Mouse (Mus musculus) lung, postnatal 10 days (tissue): ENCODE results near the gene Thrb.
A peak's percentile ranks its signal among the peaks of the same experiment; 100 is the strongest.
"Not testable (repeated sequence)": the region's sequence is repeated elsewhere in the genome, so short reads cannot be mapped to it uniquely, and the experiment has no call there.

Experiments used
- DNase-seq: peaks from one replicate; pipeline ENCODE4 v3.0.0; 2021

The Thrb gene

DNA sequence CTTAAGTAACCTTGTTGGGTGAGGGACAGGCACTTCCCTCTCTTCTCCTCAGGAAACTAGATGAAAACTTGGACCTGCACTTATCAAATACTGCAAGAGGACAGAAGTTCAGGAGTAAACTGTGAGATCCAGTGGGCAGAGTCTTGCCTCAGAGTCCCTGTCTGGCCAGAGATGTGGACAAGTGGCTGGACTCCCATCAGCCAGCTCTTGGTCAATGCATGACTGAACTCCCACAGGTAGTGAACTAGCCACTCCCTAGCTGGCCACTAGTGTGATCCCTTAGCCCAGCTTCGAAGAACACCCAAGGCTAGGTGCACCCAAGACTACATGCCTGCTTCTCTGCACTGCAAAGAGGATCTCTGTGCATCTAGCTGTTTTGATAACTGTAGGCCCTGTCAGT lies 234.7 kb downstream of the Thrb start:
- no peak for DNase-seq

GRCm38 (mm10) chr14:17899733-17900413 lies 239.8 kb downstream of the Thrb start:
- no peak for DNase-seq

GRCm38 (mm10) chr14:17900414-17900795 lies 240.3 kb downstream of the Thrb start:
- DNase-seq, result no peak

DNA sequence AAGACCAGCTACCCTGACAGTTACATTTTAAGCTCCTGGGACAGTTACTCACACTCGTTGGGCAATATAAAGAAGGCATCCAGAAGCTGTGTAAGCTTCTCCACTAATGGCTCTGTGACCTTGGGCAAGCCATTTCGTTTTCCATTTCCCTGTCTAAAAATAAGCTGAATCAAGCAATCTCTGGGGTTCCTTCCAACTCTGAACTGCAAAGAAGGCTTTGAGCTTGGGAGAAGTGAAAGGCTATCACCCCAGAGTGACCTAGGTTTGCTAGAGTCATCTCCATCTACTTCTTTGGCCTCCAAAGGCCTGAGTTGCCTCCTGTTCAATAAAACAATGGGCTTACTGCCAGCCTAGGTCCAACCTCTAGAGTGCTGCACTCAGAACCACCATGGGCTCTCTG lies 242.4 kb downstream of the Thrb start:
- DNase-seq, result no peak

GRCm38 (mm10) chr14:17903121-17903520 lies 243.1 kb downstream of the Thrb start:
- no peak for DNase-seq

DNA sequence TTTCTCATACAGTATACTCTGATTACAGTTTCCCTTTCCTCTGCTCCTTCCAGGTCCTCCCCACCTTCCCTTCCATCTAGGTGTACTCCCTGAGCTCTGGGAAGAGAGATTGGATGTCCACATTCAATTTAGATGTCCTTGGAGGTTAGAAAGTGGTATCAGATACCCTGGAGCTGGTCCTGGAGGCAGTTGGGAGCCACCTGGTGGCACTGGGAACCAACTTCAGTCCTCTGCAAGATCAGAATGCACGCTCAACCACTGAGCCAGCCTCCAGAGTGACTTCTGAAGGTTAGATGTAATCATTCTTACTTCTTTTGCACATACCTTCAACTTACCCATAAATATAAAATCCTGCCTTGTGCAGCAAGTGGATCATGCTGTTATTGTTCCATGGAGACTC lies 244.5 kb downstream of the Thrb start:
- DNase-seq, result peak; percentile 10

GRCm38 (mm10) chr14:17905627-17906026 lies 245.6 kb downstream of the Thrb start:
- DNase-seq, result no peak

DNA sequence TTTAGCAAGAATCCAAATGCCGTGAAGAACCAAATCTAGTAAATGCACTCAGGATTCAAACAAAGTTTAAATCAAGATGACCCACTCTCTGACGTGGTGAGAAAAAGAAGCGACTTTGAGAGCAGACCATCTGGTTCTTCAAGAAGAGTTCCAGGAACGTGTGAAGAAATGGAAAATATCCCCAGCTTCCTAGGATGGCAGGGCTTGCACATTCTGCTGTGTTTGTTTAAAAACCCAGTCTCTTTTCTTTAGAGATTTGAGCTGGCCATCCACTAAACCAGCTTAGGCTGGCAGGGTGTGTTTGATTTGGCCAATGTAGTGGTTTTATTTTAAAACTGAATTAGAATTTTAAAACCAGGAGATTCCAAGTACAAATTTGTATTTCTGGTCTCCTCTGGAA lies 246.9 kb downstream of the Thrb start:
- DNase-seq, result no peak

DNA sequence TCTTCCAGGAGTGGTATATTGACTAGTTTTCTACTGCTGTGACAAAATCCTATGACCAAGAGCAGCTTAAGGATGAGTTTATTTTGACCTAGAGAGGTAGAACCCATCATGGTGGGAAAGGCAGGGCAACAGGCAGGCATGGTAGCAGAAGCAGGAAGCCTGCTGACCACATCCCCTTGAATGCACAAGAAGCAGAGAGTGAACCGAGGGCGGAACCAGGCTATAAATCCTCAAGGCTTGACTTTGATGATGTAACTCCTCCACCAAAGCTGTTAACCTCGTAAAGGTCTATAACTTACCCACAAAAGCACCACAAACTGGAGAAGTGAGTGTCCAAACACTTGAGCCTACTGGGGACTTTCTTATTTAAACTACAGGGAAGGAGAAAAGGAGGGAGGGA lies 251.1 kb downstream of the Thrb start:
- DNase-seq, result no peak

DNA sequence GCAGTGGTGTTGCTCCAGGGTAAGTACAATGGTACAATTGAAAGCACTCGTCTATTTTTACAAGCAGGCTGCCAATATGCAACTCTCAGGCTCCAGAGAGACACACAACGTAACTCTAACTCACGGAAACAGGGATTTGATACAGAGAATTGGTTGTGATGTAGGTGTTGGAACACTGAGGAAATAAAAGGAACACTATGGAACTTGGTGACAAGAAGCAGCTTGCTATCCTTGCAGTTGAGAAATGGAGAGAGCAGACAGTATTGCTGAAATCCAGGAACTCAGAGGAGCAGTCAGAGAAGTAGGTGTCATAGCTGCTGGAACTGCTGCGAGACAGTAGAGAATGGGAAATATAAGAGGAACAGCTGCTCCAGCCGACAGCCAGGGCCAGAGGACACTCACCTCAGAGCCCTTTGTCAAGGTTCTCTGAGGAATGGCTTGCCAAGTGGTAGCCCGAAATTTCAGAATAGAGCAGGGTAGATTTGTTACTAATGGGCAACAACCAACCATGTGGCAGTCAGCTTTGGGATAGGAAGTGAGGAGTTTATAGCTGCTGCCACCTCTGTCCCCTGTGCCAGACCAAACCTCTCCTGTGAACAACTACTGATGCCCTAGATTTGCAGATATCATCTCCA lies 252.6 kb downstream of the Thrb start:
- no peak for DNase-seq

DNA sequence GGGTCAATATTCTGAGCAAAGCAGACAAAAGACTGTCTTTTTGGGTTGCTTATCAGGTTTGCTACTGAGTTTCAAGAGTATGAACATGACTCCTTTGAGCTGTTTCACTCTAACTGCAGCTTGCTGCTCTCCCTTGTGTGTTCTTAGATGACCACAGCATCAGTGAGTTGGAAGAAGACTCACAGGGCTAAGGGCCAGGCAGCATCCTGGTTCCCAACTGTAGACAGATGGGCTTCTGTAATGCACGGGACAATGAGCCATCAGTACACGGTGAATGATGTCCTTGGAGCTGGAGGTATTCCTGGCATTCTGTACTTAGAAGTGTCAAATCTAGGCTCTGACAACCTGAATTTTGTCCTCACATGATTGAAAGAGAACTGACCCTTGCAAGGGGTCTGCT lies 255.5 kb downstream of the Thrb start:
- no peak for DNase-seq

GRCm38 (mm10) chr14:17916651-17917050 lies 256.6 kb downstream of the Thrb start:
- DNase-seq, result no peak

GRCm38 (mm10) chr14:17917124-17917763 lies 257.2 kb downstream of the Thrb start:
- no peak for DNase-seq

GRCm38 (mm10) chr14:17917899-17918298 lies 257.8 kb downstream of the Thrb start:
- DNase-seq, result no peak

DNA sequence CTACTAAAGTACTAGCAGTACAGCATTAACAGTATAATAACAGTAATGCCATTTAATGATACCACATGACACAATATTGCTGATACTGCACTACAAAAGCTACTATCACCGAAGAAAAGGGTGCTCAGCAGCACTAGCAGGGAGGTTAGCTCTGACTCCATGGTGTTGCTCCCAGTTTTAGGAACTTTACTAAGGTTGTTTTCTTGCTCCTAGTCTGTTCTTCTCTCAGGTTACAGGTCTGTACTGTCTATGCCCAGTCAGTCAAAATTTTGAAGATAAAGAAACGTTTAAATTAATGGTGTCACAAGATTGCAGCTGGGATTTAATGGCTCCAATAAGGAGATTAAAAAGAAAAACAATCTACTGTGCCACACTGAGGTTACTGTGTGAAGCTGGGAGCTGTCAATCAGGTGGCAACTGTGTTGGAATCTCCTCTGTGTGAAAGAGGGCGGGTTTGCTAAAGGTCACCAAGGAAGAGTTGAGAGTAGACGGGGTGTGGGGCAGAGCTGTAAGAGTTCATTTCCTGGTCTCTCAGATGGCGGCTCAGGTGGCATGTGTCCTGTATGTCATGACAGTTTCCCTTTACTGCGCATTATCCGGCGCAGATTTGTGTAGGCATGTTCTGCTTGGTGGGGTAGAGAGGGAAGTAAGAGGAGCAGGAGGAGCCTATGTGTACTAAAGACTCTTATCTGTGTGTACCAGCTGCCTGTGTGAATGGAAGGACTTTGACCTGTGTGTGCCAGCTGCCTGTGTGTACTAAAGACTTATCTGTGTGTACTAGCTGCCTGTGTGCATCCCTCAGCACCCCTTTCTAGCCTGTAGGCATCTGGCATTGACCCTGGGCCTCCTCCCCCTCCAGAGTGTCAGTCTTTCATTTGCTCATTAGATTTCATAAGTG lies 263.0 kb downstream of the Thrb start:
- DNase-seq, result no peak

DNA sequence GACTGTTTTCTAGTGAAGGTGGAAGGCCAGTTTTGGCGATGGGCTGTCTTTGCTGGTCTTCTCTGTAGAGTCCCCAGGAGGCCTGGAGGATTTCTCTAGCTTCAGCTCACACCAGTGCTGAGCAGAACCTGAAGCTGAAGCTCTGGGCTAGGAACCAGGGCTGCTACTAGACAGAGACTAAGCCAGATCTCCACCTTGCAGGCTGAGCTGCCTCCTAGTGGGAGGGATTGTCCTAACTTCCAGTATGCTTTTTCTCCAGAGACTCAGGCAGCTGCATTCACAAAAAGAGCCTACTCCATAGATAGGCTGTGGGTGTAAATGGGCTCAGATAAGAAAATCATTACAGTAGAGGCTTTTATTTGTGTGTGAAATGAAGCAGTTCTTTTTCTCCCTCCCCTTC lies 267.4 kb downstream of the Thrb start:
- DNase-seq, result peak; percentile 56

GRCm38 (mm10) chr14:17929585-17929984 lies 269.5 kb downstream of the Thrb start:
- no peak for DNase-seq

DNA sequence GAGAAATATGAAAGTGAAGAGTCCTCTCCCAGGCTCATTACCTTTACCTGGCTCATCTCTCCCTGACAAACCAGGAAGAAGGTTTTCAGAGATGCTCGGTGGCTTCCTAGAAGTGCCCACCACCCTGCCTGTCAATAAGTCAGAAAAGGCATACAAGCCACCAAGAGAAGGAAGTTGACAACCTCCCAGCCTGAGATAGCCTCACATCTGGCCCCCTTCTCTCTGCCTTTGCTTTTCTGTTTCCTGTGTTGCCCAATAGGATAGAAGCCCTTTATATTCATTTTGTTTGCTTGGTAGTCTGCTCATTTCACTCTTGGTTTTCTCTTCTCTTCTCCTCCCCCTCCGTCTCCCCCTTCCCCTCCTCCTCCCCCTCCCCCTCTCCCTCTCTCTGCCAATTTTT lies 273.4 kb downstream of the Thrb start:
- no peak for DNase-seq

- DNase-seq, result not testable (repeated sequence)
These were observed 274.7 kb downstream of the Thrb start for GRCm38 (mm10) chr14:17934779-17935178.

GRCm38 (mm10) chr14:17954038-17954437 lies 294.0 kb downstream of the Thrb start:
- no peak for DNase-seq

- no peak for DNase-seq
These were observed 299.8 kb downstream of the Thrb start for GRCm38 (mm10) chr14:17959901-17960300.

- peak; percentile 56 for DNase-seq
These were observed 307.2 kb downstream of the Thrb start for GRCm38 (mm10) chr14:17967117-17967726.

DNA sequence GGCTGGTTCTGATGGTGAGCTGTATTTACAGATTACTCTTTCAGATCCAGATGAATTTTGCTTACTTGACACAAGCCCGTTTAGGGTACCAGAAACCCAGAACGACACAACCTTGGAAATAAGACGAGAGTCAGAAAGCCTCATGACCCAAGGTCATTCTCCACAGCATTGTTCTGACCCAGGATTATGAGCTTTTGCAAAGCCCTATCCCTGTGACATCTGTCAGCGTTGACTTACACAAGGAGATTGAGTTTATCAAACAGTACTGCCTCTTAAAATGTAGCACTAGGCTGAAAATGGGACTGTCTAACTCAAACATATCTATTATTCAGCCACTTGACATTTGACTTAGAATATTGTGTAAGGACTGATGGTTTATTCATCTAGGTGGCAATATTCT lies 312.1 kb downstream of the Thrb start:
- no peak for DNase-seq
